Mouse (Mus musculus): ENCODE results near the gene Cideb.
A peak's percentile ranks its signal among the peaks of the same experiment; 100 is the strongest.

The Cideb gene

DNA sequence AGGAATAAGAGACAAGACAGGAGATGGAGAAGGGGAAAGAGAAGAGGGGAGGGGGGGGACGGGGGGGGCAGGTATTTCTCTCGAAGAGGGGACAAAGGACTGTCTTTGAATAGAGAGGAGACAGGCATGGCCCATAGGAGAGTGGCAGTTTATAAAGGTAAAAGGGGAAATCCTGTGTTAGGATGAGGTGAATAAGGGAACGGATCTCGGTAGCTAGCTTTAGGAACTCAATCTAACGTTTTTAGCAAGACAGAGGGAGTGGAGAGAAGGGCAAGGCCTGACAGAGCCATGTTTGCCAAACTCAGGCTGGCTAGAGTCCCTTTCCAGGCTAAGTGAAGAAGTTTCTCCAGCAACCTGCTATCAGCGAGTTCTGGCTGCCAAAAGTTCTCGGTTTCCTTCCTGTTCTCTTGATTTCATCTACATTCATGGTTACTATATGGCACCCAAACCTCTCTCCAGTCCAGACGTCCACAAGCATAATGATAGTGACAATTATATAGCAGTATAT is 35.8 kb downstream of the Cideb start:
- DNase-seq (ENCODE audit: low spot score in 2 of 2), result no peak

- DNase-seq (ENCODE audit: low spot score in 2 of 2), result peak; percentile 85 to 89
Measured at GRCm38 (mm10) chr14:55721700-55722437, 36.4 kb downstream of the Cideb start, which contains the start of gene Rabggta. Gene Rabggta (minus strand): TSS chr14:55722263.

- DNase-seq (ENCODE audit: low spot score in 2 of 2), result no peak
Measured at GRCm38 (mm10) chr14:55721076-55721475, 37.2 kb downstream of the Cideb start.

GRCm38 (mm10) chr14:55720666-55721065 is 37.6 kb downstream of the Cideb start:
- DNase-seq (ENCODE audit: low spot score in 2 of 2), result no peak

DNA sequence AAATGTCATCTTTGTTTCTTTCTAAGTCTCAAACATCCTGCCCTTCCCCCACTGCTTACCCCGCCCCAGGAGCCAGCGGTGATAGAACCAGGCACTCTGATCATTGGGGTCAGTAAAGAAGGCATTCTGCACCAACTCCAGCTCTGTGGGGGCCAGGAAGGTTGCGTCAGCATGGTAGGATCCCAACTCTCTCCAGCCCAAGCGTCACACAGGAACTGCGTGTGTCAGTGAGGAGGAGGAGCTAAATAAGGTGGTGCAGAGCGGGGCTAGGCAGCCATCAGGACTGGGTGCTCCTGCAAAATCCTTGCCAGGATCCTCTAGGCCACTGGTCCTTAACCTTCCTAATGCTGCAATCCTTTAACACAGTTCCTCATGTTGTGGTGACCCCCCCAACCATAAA is 38.5 kb downstream of the Cideb start:
- DNase-seq (ENCODE audit: low spot score in 2 of 2), result no peak

DNA sequence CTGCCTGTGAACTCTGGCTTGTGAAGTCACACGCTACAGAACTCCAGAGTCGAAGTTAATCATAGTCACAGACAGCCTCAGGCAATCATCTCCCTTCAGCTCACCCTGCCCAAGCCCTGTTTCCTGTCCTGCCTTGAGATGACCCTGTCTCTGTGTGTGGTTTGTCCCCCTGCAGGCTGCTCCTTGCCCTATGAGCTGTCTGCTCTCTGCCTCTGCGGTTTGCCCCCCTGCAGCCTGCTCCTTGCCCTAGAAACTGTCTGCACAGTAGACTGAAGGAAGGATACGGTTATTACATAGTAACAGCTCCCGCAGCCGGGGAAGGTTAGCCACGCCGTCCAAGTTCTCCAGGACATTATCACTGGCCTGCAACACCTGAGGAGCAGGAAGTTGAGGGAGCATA is 41.4 kb downstream of the Cideb start:
- no peak for DNase-seq (ENCODE audit: low spot score in 2 of 2)

DNA sequence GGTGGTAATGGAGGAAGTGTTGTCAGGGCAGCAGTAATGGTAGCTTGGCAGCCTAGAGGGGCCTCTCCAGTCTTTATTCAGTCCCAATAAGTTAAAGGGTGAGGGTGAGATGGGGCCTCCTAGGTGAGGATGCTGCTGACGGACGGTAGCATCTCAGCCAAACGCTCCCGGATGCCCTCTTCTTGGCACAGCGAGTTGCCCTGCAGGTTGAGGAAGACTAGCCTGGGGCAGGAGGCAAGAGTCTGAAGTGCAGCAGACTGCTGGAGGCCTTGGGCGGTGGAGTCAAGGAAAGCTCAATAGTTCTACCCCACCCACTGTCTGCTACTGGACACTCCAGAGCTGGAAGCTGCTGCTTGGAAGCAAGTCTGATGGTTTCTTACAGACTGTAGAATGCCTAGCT is 42.0 kb downstream of the Cideb start:
- DNase-seq (ENCODE audit: low spot score in 2 of 2), result no peak

GRCm38 (mm10) chr14:55714893-55715292 is 43.4 kb downstream of the Cideb start:
- DNase-seq (ENCODE audit: low spot score in 2 of 2), result no peak

GRCm38 (mm10) chr14:55713729-55714122 is 44.5 kb downstream of the Cideb start, which contains the start of gene Tgm1:
Gene Tgm1 (minus strand): TSS chr14:55713926.
- no peak for DNase-seq (ENCODE audit: low spot score in 2 of 2)

GRCm38 (mm10) chr14:55713007-55713728 is 45.1 kb downstream of the Cideb start:
- no peak for DNase-seq (ENCODE audit: low spot score in 2 of 2)

GRCm38 (mm10) chr14:55711786-55712185 is 46.5 kb downstream of the Cideb start:
- DNase-seq (ENCODE audit: low spot score in 2 of 2), result no peak

- no peak for DNase-seq (ENCODE audit: low spot score in 2 of 2)
Measured at GRCm38 (mm10) chr14:55709509-55709908, 48.7 kb downstream of the Cideb start.

- DNase-seq (ENCODE audit: low spot score in 2 of 2), result no peak
Measured at GRCm38 (mm10) chr14:55707397-55707796, 50.9 kb downstream of the Cideb start.

GRCm38 (mm10) chr14:55706051-55706600 is 52.1 kb downstream of the Cideb start:
- no peak for DNase-seq (ENCODE audit: low spot score in 2 of 2)
